Mouse (Mus musculus) G1E (cell line): Measurements from ENCODE around the gene Wfdc11. TPM values are rescaled to one million over a fixed set of nuclear protein-coding genes. Genes with fewer than 3 reads are reported as not detected.

Experiments used
- ATAC-seq: 2 replicates; pipeline ENCODE4 v1.8.0; 2016; ENCODE audit warnings: mild to moderate bottlenecking; ENCODE audit not compliant: insufficient number of reproducible peaks, poor library complexity, low FRiP score, severe bottlenecking; ENCODE audit errors: extremely low read depth
- DNase-seq: peaks from one replicate; pipeline ENCODE4 v3.0.0; 2012; ENCODE audit warnings: low spot score
- H3K27me3 ChIP-seq: 2 replicates; pipeline ENCODE4 v1.6.1; 2012; ENCODE audit warnings: mild to moderate bottlenecking, low read length, inconsistent platforms; ENCODE audit not compliant: insufficient read depth
- H3K36me3 ChIP-seq: replicated peaks from 2 replicates; pipeline ENCODE3; 2012; ENCODE audit warnings: mild to moderate bottlenecking, inconsistent platforms
- H3K4me1 ChIP-seq: 2 replicates; pipeline ENCODE4 v1.6.1; 2012; ENCODE audit warnings: low read depth, low read length, inconsistent platforms, mixed read lengths; ENCODE audit not compliant: insufficient read depth
- H3K4me3 ChIP-seq: 2 replicates; pipeline ENCODE4 v1.5.1; 2012; ENCODE audit warnings: low read depth, mild to moderate bottlenecking, inconsistent platforms, low read length, moderate library complexity, mixed read lengths
- H3K9me3 ChIP-seq: replicated peaks from 2 replicates; pipeline ENCODE4 v1.6.1; 2012; ENCODE audit warnings: inconsistent platforms
- CTCF ChIP-seq: IDR thresholded peaks from 2 replicates; pipeline ENCODE4 v1.5.1; 2012; ENCODE audit warnings: low read depth, low read length, inconsistent platforms, mixed read lengths
- GATA1 ChIP-seq: IDR thresholded peaks from 2 replicates; pipeline ENCODE4 v1.6.1; 2012; ENCODE audit warnings: borderline replicate concordance, low read length, inconsistent platforms, mixed read lengths
- GATA2 ChIP-seq: IDR thresholded peaks from 2 replicates; pipeline ENCODE4 v1.6.1; 2012; ENCODE audit warnings: low read depth, low read length, inconsistent platforms, borderline replicate concordance
- POLR2AphosphoS5 ChIP-seq: IDR thresholded peaks from 2 replicates; pipeline ENCODE4 v1.6.1; 2012; ENCODE audit warnings: low read depth, low read length, inconsistent platforms; ENCODE audit not compliant: insufficient replicate concordance
- TAL1 ChIP-seq: conservative IDR thresholded peaks from 2 replicates; pipeline ENCODE4 v1.6.1; 2012; ENCODE audit warnings: low read depth, low read length, inconsistent platforms, mixed read lengths
- polyA plus RNA-seq: library from polyadenylated mRNA; stranded (reverse); fragments of >175 nt; gene quantifications from 2 replicates; pipeline ENCODE4 v1.2.3, GENCODE M21; 2012
- total RNA-seq, 2 experiments: library from RNA; stranded (forward) in 1 of 2; stranded (reverse) in 1 of 2; fragments of 200-1000 nt in 1 of 2; fragments of >200 nt in 1 of 2; fragmentation: Nextera tagmentation in 1 of 2; gene quantifications; 2 replicates each; pipeline ENCODE4 v1.2.3; 2014 to 2017

Gene Wfdc11
- total and polyA plus RNA-seq, 3 experiments = not detected

DNA sequence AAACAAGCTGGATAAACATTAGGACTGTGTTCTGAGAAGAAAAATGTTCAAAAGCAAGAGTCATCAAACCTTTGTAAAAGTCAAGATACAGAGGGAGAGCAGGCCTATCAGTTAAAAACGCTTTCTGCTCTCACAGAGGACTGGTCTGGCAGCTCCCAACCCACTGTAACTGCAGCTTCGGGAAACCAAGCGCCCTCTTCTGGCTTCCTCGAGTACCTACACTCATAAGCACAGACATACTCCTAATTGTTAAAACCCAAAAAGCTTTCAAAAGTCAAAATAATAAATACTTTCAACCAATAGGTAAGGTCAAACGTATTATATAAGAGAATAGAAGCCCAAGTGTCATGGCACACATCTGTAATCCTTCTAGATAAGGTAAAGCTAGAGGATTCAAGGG, 30.3 kb upstream of the Wfdc11 start:
- DNase-seq (no peak), ATAC-seq (no peak)
- no peak overlapping the region for H3K4me3 ChIP-seq
- H3K36me3 ChIP-seq = no peaks in the 10 kb centered on the region
- 0 out of 2 replicates have a peak, but pooled peaks cover 4% of the 10 kb centered on the region for H3K27me3 ChIP-seq
- H3K9me3 ChIP-seq = no peaks in the 10 kb centered on the region
- no peaks in the 10 kb centered on the region for H3K4me1 ChIP-seq
- no peak for TF ChIP-seq GATA2
- no peak for TF ChIP-seq CTCF
- no peak for TF ChIP-seq POLR2AphosphoS5
- no peak for TF ChIP-seq TAL1
- TF ChIP-seq GATA1 = no peak

DNA sequence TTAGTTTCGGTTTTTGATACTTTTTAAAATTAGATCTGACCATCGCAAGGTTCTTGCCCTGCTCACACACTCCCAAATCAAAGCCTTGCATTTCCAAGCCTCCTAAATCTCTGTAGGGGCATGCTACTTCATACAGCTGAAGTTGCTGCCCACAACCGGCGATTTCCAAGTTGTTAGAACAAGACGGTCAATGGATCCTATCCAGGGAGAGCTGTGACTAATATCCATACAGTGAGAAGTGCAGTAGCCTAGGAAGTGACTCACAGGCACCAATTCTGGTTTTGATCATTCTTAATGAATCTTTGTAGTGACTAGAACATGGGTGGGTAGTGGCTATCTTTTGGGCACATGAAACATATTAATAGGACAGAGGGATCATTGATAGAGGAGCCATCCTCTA, 27.9 kb upstream of the Wfdc11 start:
- H3K27me3 ChIP-seq = 0 out of 2 replicates have a peak, but pooled peaks cover 7% of the 10 kb centered on the region
- no peaks in the 10 kb centered on the region for H3K36me3 ChIP-seq
- H3K9me3 ChIP-seq = no peaks in the 10 kb centered on the region
- DNase-seq (no peak), ATAC-seq (no peak)
- H3K4me1 ChIP-seq = no peaks in the 10 kb centered on the region
- no peak overlapping the region for H3K4me3 ChIP-seq
- TF ChIP-seq POLR2AphosphoS5 = no peak
- no peak for TF ChIP-seq CTCF
- no peak for TF ChIP-seq GATA2
- TF ChIP-seq TAL1 = no peak
- TF ChIP-seq GATA1 = no peak

DNA sequence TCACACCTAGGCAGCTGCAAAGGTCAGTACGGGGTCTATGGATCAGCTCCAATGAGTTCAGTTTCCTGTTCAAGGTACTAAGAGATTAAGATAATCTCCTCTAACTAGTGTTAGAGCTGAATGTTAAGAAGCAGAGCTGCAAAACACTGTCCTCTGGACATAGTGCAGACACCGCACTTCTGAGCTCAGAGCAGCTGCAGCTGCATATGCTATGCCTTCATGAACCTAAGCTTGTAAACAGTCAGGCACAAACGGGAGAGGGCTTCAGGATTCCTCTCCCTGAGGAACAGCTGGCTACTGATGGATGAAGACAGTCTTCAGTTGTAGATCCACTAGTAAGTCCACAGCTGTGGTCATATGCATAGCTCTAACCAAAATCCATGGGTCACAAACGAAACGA, 27.1 kb upstream of the Wfdc11 start:
- no peak for ATAC-seq

DNA sequence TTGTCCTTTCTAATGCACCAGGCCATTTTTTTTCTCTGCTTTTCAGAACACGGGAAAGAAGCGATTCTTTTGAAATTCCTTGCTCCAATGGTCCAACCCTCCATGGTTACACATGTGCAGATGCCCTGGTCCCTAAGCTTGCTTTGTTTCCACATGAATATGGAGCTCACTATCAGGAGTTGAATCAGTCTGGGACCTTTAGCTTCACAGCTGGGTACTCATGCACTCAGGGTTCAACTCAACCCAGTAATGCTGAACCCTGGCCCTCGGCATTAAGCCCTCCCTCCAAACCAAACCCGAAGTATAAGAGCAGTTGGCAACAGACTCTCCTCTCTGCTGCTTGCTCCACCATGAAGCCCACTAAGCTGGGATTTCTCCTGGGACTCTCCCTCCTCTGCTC, 24.3 kb upstream of the Wfdc11 start, which contains the start of gene Spint4:
TSS of gene Spint4 (plus strand) at position 301 of the 400 bp plus-strand sequence.
- DNase-seq = no peak
- Histone ChIP-seq H3K9me3 (no peaks in the 10 kb centered on the region), H3K4me1 (no peaks in the 10 kb centered on the region), H3K36me3 (no peaks in the 10 kb centered on the region), H3K4me3 (no peak within 1 kb of the TSS), H3K27me3 (0 out of 2 replicates have a peak, but pooled peaks cover 7% of the 10 kb centered on the region)
- TF ChIP-seq GATA1 (no peak), TAL1 (no peak)
- no peak for ATAC-seq

More for the DNA sequence above, 27.1 kb upstream of the Wfdc11 start:
- no peak overlapping the region for H3K4me3 ChIP-seq
- H3K36me3 ChIP-seq = no peaks in the 10 kb centered on the region
- DNase-seq = no peak
- H3K9me3 ChIP-seq = no peaks in the 10 kb centered on the region
- no peaks in the 10 kb centered on the region for H3K4me1 ChIP-seq
- H3K27me3 ChIP-seq = 0 out of 2 replicates have a peak, but pooled peaks cover 7% of the 10 kb centered on the region
- TF ChIP-seq GATA2 = no peak
- no peak for TF ChIP-seq POLR2AphosphoS5
- no peak for TF ChIP-seq GATA1
- no peak for TF ChIP-seq TAL1
- no peak for TF ChIP-seq CTCF

GRCm38 (mm10) chr2:164684807-164685206, 10.9 kb upstream of the Wfdc11 start, which contains the start of gene Wfdc13:
Gene Wfdc13, plus strand, starts transcription at chr2:164685107.
- no peak within 1 kb of the TSS for H3K4me3 ChIP-seq
- no peaks in the 10 kb centered on the region for H3K36me3 ChIP-seq
- H3K9me3 ChIP-seq = no peaks in the 10 kb centered on the region
- H3K27me3 ChIP-seq = peaks cover 4% of the 10 kb centered on the region; the same call in 1 of the 2 replicates
- no peak for TF ChIP-seq TAL1
- TF ChIP-seq GATA1 = no peak
- TF ChIP-seq POLR2AphosphoS5 = no peak
- no peak for TF ChIP-seq CTCF
- TF ChIP-seq GATA2 = no peak
- H3K4me1 ChIP-seq = peaks cover 2% of the 10 kb centered on the region
- no peak for ATAC-seq
- DNase-seq = no peak

GRCm38 (mm10) chr2:164679906-164680305, 6.0 kb upstream of the Wfdc11 start:
- DNase-seq (no peak), ATAC-seq (no peak)
- peaks cover 7% of the 10 kb centered on the region for H3K4me1 ChIP-seq
- 0 out of 2 replicates have a peak, but pooled peaks cover under 1% of the 10 kb centered on the region for H3K27me3 ChIP-seq
- peaks cover 2% of the 10 kb centered on the region; the same call in 1 of the 2 replicates for H3K9me3 ChIP-seq
- H3K4me3 ChIP-seq = no peak overlapping the region
- H3K36me3 ChIP-seq = no peaks in the 10 kb centered on the region
- TF ChIP-seq GATA1 = no peak
- no peak for TF ChIP-seq POLR2AphosphoS5
- no peak for TF ChIP-seq GATA2
- no peak for TF ChIP-seq CTCF
- TF ChIP-seq TAL1 = no peak
